Mouse (Mus musculus) cerebellum, adult 2 months (tissue): ENCODE measurements around the gene Cdhr3.

Experiments
- CTCF ChIP-seq: fragments of 200-500 bp; IDR thresholded peaks from 2 replicates; pipeline ENCODE4 v1.5.1; 2011; ENCODE audit warnings: low read depth, mild to moderate bottlenecking, control low read depth, low read length, moderate library complexity, borderline replicate concordance; ENCODE audit not compliant: insufficient read depth
- POLR2A ChIP-seq: fragments of 200-500 bp; IDR thresholded peaks from 2 replicates; pipeline ENCODE4 v1.6.1; 2011; ENCODE audit warnings: low read length, control low read depth, borderline replicate concordance; ENCODE audit not compliant: insufficient read depth

DNA sequence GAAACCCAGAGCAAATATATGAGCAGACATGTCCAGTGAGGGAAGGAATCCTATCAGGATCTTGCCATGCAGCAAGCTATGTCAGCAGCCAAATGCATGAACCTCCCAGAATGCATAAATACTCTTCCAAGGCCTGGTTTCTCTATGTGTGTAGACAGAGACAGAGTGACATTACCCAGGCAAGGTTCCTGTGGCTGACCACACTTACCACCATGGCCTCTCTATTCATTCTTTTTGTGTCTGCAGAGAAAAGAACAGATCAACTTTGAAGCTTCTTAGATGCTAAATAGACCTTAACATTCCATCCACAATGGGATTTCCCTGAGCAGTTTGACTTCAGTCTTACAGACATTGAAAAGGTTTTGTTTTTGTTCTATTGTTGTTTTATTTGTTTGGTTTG is 54.0 kb downstream of the Cdhr3 start:
- TF ChIP-seq CTCF (no peak), POLR2A (no peak)
